Mouse (Mus musculus) C2C12 (cell line): ENCODE data around the gene Lsp1.

Source experiments
- CEBPB ChIP-seq: IDR thresholded peaks from one replicate; pipeline ENCODE4 v1.6.1; 2011; ENCODE audit warnings: low read depth, mild to moderate bottlenecking, control low read depth, moderate library complexity
- CTCF ChIP-seq: IDR thresholded peaks from one replicate; pipeline ENCODE4 v1.5.1; 2011; ENCODE audit not compliant: control insufficient read depth, insufficient read depth, insufficient read length
- FOSL1 ChIP-seq: IDR thresholded peaks from one replicate; pipeline ENCODE4 v1.8.0; 2011; ENCODE audit warnings: mild to moderate bottlenecking, low read length; ENCODE audit not compliant: poor library complexity, insufficient read depth, severe bottlenecking
- MAX ChIP-seq: IDR thresholded peaks from one replicate; pipeline ENCODE4 v1.6.1; 2011; ENCODE audit warnings: mild to moderate bottlenecking, control low read depth
- MYOD1 ChIP-seq: IDR thresholded peaks from one replicate; pipeline ENCODE4 v1.6.1; 2011; ENCODE audit warnings: low read depth; ENCODE audit not compliant: control insufficient read depth, insufficient read length
- MYOG ChIP-seq: IDR thresholded peaks from one replicate; pipeline ENCODE4 v1.6.1; 2011; ENCODE audit not compliant: control insufficient read depth, insufficient read length; ENCODE audit errors: extremely low read depth
- USF1 ChIP-seq: IDR thresholded peaks from one replicate; pipeline ENCODE4 v1.6.1; 2011; ENCODE audit warnings: low read depth, mild to moderate bottlenecking, control low read depth, moderate library complexity

DNA sequence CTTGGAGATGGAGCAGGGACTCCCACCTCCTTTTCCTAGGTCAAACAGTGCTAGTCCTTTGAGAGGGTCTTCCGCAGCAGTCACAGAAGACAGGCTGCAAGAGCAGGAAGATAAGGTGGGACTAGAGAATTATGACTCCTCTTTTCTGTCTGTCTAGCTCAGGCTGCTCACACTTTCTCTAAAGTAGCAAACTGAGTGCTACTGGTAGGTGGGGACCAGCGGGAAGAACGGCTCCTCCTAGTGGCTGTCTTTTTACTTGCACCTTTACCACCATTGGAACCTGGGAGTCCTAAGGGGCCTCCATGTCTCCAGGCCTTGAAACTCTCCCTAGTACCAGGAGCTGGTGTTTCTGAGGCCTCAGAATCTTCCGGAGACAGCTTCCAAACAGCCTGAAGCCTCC lies 25.1 kb upstream of the Lsp1 start:
- TF ChIP-seq CTCF (peak; percentile 55), CEBPB (no peak), MAX (no peak), MYOG (no peak), MYOD1 (no peak), USF1 (no peak), FOSL1 (no peak)
